Mouse (Mus musculus): ENCODE measurements around the gene Cd244a. TPM values are rescaled to one million over a fixed set of nuclear protein-coding genes. Genes with fewer than 3 reads are reported as not detected.

The Cd244a gene
- polyA plus RNA-seq, 2 experiments = 0.03 to 0.39 TPM

DNA sequence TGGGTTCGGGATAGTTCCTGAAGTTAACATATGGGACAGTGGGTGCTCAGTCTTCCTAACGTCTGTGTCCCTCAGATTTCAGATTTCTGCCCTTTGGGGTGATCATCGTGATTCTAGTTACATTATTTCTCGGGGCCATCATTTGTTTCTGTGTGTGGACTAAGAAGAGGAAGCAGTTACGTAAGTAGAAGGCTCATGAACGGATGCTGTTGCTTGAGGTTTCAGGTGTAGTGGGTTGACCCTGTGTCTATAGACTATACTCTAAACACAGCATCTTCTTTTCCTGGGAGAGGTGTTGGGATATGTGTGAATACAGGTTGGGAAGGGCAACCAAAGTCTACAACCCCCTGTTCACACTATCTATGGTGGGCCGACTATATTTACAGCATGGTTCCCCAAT lies 18.2 kb downstream of the Cd244a start:
- Histone ChIP-seq H3K4me1 (ENCODE audit: control insufficient read depth, insufficient read depth, low read length) (no peaks in the 10 kb centered on the region), H3K9me3 (ENCODE audit: control insufficient read depth, low read length) (no peaks in the 10 kb centered on the region), H3K4me2 (replicated peaks; ENCODE audit: low read depth, low read length, severe bottlenecking) (no peak overlapping the region), H3K27ac (replicated peaks; ENCODE audit: low read depth, low read length) (no peak overlapping the region), H3K27me3 (ENCODE audit: control insufficient read depth, insufficient read depth, low read length) (no peaks in the 10 kb centered on the region), H3K36me3 (ENCODE audit: control insufficient read depth, insufficient read depth, low read length) (no peaks in the 10 kb centered on the region), H3K4me3 (replicated peaks; ENCODE audit: low read length) (no peak overlapping the region), H3K9ac (ENCODE audit: low read depth, low read length, severe bottlenecking) (no peak overlapping the region)
- DNase-seq (ENCODE audit: low spot score) = no peak
- TF ChIP-seq POLR2A (IDR thresholded peaks at IDR 0.05; ENCODE audit: borderline replicate concordance, extremely low read depth, insufficient read depth, insufficient read length) = no peak
- no peak for ATAC-seq (ENCODE audit: low FRiP score, low read depth)
- WGBS = 76% methylated on average over 7 of the region's 7 CpGs

DNA sequence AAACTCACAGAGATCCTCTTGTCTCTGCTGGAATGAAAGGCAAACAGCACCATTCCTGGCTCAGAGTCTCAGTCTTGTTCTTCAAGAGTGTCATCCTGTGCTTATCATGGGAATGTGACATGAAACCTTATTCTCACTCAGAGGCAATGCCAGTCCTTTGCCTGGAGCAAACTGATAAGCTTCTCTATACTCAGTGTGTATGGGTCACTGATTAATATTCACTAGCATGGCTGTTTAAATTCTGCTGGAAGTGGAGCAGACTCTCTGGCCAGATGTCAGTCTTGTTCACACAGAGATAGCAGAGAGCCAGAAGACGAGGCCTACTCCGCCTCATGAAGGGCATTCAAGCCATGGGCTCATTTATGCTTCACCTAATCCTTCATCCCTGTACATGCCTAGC lies 25.6 kb downstream of the Cd244a start:
- ATAC-seq (ENCODE audit: low FRiP score, low read depth) = no peak
- H3K9me3 ChIP-seq (ENCODE audit: control insufficient read depth, low read length) = no peaks in the 10 kb centered on the region
- H3K4me2 ChIP-seq (replicated peaks; ENCODE audit: low read depth, low read length, severe bottlenecking) = no peak overlapping the region
- no peak overlapping the region for H3K9ac ChIP-seq (ENCODE audit: low read depth, low read length, severe bottlenecking)
- no peak for TF ChIP-seq POLR2A (IDR thresholded peaks at IDR 0.05; ENCODE audit: borderline replicate concordance, extremely low read depth, insufficient read depth, insufficient read length)
- no peak for DNase-seq (ENCODE audit: low spot score)
- H3K36me3 ChIP-seq (ENCODE audit: control insufficient read depth, insufficient read depth, low read length) = no peaks in the 10 kb centered on the region
- no peaks in the 10 kb centered on the region for H3K4me1 ChIP-seq (ENCODE audit: control insufficient read depth, insufficient read depth, low read length)
- 98% methylated on average over 2 of the region's 2 CpGs for WGBS
- H3K27me3 ChIP-seq (ENCODE audit: control insufficient read depth, insufficient read depth, low read length) = no peaks in the 10 kb centered on the region
- no peak overlapping the region for H3K27ac ChIP-seq (replicated peaks; ENCODE audit: low read depth, low read length)
- no peak overlapping the region for H3K4me3 ChIP-seq (replicated peaks; ENCODE audit: low read length)

DNA sequence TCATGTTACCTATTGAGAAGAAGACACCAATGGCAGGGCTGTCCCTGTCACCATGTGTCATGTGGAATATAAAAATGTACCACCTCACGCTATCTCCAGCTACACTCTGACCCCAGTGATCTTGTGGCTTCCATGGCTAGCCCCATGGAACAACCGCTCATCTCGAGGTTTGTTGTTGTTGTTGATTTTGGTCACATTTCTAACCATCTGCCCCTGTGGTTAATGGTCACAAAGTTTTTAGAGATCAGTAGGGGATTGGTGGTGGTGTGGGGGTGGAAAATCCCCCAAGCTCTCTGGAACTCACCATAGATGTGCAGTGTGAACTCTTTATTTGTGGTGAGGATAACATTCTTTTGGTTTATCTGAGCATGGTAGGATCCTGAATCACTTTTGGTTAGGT lies 45.7 kb downstream of the Cd244a start:
- DNase-seq (ENCODE audit: low spot score) = no peak
- no peak overlapping the region for H3K27ac ChIP-seq (replicated peaks; ENCODE audit: low read depth, low read length)
- no peaks in the 10 kb centered on the region for H3K4me1 ChIP-seq (ENCODE audit: control insufficient read depth, insufficient read depth, low read length)
- WGBS = 83% methylated on average over 3 of the region's 3 CpGs
- TF ChIP-seq POLR2A (IDR thresholded peaks at IDR 0.05; ENCODE audit: borderline replicate concordance, extremely low read depth, insufficient read depth, insufficient read length) = no peak
- H3K4me2 ChIP-seq (replicated peaks; ENCODE audit: low read depth, low read length, severe bottlenecking) = no peak overlapping the region
- H3K36me3 ChIP-seq (ENCODE audit: control insufficient read depth, insufficient read depth, low read length) = no peaks in the 10 kb centered on the region
- ATAC-seq (ENCODE audit: low FRiP score, low read depth) = no peak
- H3K9me3 ChIP-seq (ENCODE audit: control insufficient read depth, low read length) = no peaks in the 10 kb centered on the region
- no peak overlapping the region for H3K9ac ChIP-seq (ENCODE audit: low read depth, low read length, severe bottlenecking)
- H3K4me3 ChIP-seq (replicated peaks; ENCODE audit: low read length) = no peak overlapping the region
- H3K27me3 ChIP-seq (ENCODE audit: control insufficient read depth, insufficient read depth, low read length) = no peaks in the 10 kb centered on the region

DNA sequence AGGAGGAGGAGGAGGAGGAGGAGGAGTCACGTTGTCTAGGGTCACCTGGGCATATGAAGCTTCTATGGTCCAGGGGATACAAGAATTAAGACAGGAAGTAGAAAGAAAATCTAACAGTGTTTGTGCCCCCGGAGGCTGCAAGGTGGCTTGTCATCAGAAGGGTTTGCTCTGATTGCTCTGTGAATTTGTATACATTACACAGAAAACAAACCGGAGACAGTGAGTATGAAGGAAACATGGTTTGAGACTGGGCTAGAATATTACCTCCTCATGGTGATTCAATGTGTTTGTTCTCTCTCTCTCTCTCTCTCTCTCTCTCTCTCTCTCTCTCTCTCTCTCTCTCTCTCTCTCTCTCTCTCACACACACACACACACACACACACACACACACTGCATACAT lies 47.7 kb downstream of the Cd244a start:
- no peak for DNase-seq (ENCODE audit: low spot score)

DNA sequence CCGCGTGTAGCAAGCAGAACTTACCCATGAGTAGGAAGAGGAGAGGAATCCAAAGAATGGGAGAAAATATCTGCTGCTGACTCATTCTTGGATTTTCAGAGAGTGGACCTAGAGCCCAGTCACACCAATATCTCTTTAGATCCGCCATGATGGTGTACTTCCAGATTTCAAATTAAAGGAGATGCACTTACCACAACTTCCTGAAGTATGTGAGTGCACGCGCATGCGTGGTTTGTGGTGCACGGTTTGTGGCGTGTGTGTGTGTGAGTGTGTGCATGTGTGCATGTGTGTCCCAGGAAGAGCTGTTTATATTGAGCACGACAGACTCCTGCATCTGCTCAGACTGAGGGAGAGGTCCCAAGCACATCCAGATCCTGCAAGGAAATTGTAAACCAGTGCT lies 48.2 kb downstream of the Cd244a start, which contains the start of gene Ly9:
TSS of gene Ly9 (minus strand) at position 235 of the 400 bp plus-strand sequence.
- H3K4me1 ChIP-seq (ENCODE audit: control insufficient read depth, insufficient read depth, low read length) = no peaks in the 10 kb centered on the region
- no peak within 1 kb of the TSS for H3K4me2 ChIP-seq (replicated peaks; ENCODE audit: low read depth, low read length, severe bottlenecking)
- no peak for ATAC-seq (ENCODE audit: low FRiP score, low read depth)
- H3K9me3 ChIP-seq (ENCODE audit: control insufficient read depth, low read length) = no peaks in the 10 kb centered on the region
- no peak within 1 kb of the TSS for H3K4me3 ChIP-seq (replicated peaks; ENCODE audit: low read length)
- 83% methylated on average over 9 of the region's 9 CpGs for WGBS
- no peak within 1 kb of the TSS for H3K9ac ChIP-seq (ENCODE audit: low read depth, low read length, severe bottlenecking)
- H3K36me3 ChIP-seq (ENCODE audit: control insufficient read depth, insufficient read depth, low read length) = no peaks in the 10 kb centered on the region
- no peak for DNase-seq (ENCODE audit: low spot score)
- no peak within 1 kb of the TSS for H3K27ac ChIP-seq (replicated peaks; ENCODE audit: low read depth, low read length)
- TF ChIP-seq POLR2A (IDR thresholded peaks at IDR 0.05; ENCODE audit: borderline replicate concordance, extremely low read depth, insufficient read depth, insufficient read length) = no peak
- no peaks in the 10 kb centered on the region for H3K27me3 ChIP-seq (ENCODE audit: control insufficient read depth, insufficient read depth, low read length)

More for the DNA sequence above, 47.7 kb downstream of the Cd244a start:
- no peak for TF ChIP-seq POLR2A (IDR thresholded peaks at IDR 0.05; ENCODE audit: borderline replicate concordance, extremely low read depth, insufficient read depth, insufficient read length)
- no peak for ATAC-seq (ENCODE audit: low FRiP score, low read depth)
- H3K9me3 ChIP-seq (ENCODE audit: control insufficient read depth, low read length) = no peaks in the 10 kb centered on the region
- no peaks in the 10 kb centered on the region for H3K27me3 ChIP-seq (ENCODE audit: control insufficient read depth, insufficient read depth, low read length)
- no peak overlapping the region for H3K27ac ChIP-seq (replicated peaks; ENCODE audit: low read depth, low read length)
- H3K4me1 ChIP-seq (ENCODE audit: control insufficient read depth, insufficient read depth, low read length) = no peaks in the 10 kb centered on the region
- H3K36me3 ChIP-seq (ENCODE audit: control insufficient read depth, insufficient read depth, low read length) = no peaks in the 10 kb centered on the region
- H3K4me3 ChIP-seq (replicated peaks; ENCODE audit: low read length) = no peak overlapping the region
- WGBS = 78% methylated on average over 3 of the region's 3 CpGs
- H3K4me2 ChIP-seq (replicated peaks; ENCODE audit: low read depth, low read length, severe bottlenecking) = no peak overlapping the region
- no peak overlapping the region for H3K9ac ChIP-seq (ENCODE audit: low read depth, low read length, severe bottlenecking)

DNA sequence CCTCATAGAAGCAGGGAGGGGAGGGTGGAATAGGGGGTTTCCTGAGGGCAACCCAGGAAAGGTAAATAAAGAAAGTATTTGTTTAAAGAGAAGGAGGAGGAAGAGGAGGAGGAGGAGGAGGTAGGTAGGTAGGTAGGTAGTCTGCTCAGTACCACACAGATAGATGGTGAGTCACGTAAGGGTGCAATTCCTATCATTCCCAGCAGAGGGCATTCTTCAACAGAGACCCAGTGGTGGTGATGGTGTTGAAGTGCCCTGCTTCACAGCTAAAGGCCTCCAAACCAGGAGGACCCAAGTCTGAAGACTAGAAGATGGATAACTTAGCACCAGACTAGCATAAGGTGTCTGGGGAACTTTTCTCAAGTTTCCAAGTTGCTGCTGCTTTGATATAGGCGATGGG lies 51.0 kb downstream of the Cd244a start:
- Histone ChIP-seq H3K36me3 (ENCODE audit: control insufficient read depth, insufficient read depth, low read length) (no peaks in the 10 kb centered on the region), H3K27ac (replicated peaks; ENCODE audit: low read depth, low read length) (no peak overlapping the region), H3K9ac (ENCODE audit: low read depth, low read length, severe bottlenecking) (no peak overlapping the region), H3K4me2 (replicated peaks; ENCODE audit: low read depth, low read length, severe bottlenecking) (no peak overlapping the region), H3K4me1 (ENCODE audit: control insufficient read depth, insufficient read depth, low read length) (no peaks in the 10 kb centered on the region), H3K4me3 (replicated peaks; ENCODE audit: low read length) (no peak overlapping the region), H3K9me3 (ENCODE audit: control insufficient read depth, low read length) (no peaks in the 10 kb centered on the region), H3K27me3 (ENCODE audit: control insufficient read depth, insufficient read depth, low read length) (no peaks in the 10 kb centered on the region)
- no peak for ATAC-seq (ENCODE audit: low FRiP score, low read depth)
- TF ChIP-seq POLR2A (IDR thresholded peaks at IDR 0.05; ENCODE audit: borderline replicate concordance, extremely low read depth, insufficient read depth, insufficient read length) = no peak
- 95% methylated on average over 2 of the region's 2 CpGs for WGBS
- no peak for DNase-seq (ENCODE audit: low spot score)

All from limb, embryonic 14.5 days (tissue).